Mouse (Mus musculus): ENCODE data around the gene Gas1. TPM values are rescaled to one million over a fixed set of nuclear protein-coding genes. Genes with fewer than 3 reads are reported as not detected.
A peak's percentile ranks its signal among the peaks of the same experiment; 100 is the strongest.

Gene Gas1
- 1 to 10 TPM; 7.2 to 9.5 TPM for total RNA-seq (2021)
- long read RNA-seq, experiment 1, transcript Gas1-202 (1 exons, 1,155 nt) = major isoform, 24 of 26 reads
- long read RNA-seq, experiment 1, partial matches to known transcripts = 0 of 26 reads
- long read RNA-seq, experiment 1, other reads (novel, unspliced or antisense) = 2 of 26 reads
- long read RNA-seq, experiment 2, transcript Gas1-202 (1 exons, 1,155 nt) = major isoform, 16 of 19 reads
- long read RNA-seq, experiment 2, partial matches to known transcripts = 0 of 19 reads
- long read RNA-seq, experiment 2, other reads (novel, unspliced or antisense) = 2 of 19 reads

GRCm38 (mm10) chr13:60177106-60177796 lies at the start of gene Gas1:
TSS of gene Gas1 (minus strand) at chr13:60177365.
- DNase-seq (ENCODE audit: low spot score in 2 of 2) = peak; percentile 44 to 63

GRCm38 (mm10) chr13:60226251-60226836 lies 49.2 kb upstream of the Gas1 start:
- DNase-seq (ENCODE audit: low spot score in 2 of 2) = no peak

GRCm38 (mm10) chr13:60225736-60226135 lies 48.6 kb upstream of the Gas1 start:
- no peak for DNase-seq (ENCODE audit: low spot score in 2 of 2)

- no peak for DNase-seq (ENCODE audit: low spot score in 2 of 2)
These were observed 48.1 kb upstream of the Gas1 start for GRCm38 (mm10) chr13:60225276-60225675.

GRCm38 (mm10) chr13:60223797-60224196 lies 46.6 kb upstream of the Gas1 start:
- DNase-seq (ENCODE audit: low spot score in 2 of 2) = no peak

- no peak for DNase-seq (ENCODE audit: low spot score in 2 of 2)
These were observed 45.2 kb upstream of the Gas1 start for GRCm38 (mm10) chr13:60222336-60222735.

GRCm38 (mm10) chr13:60213896-60214295 lies 36.7 kb upstream of the Gas1 start:
- DNase-seq (ENCODE audit: low spot score in 2 of 2) = no peak

GRCm38 (mm10) chr13:60207135-60207601 lies 30.0 kb upstream of the Gas1 start:
- no peak for DNase-seq (ENCODE audit: low spot score in 2 of 2)

- no peak for DNase-seq (ENCODE audit: low spot score in 2 of 2)
These were observed 27.6 kb upstream of the Gas1 start for GRCm38 (mm10) chr13:60204746-60205145.

- no peak for DNase-seq (ENCODE audit: low spot score in 2 of 2)
These were observed 16.1 kb upstream of the Gas1 start for GRCm38 (mm10) chr13:60193273-60193672.

- DNase-seq (ENCODE audit: low spot score in 2 of 2) = no peak
These were observed 12.8 kb upstream of the Gas1 start for GRCm38 (mm10) chr13:60189923-60190322.

GRCm38 (mm10) chr13:60188952-60189351 lies 11.8 kb upstream of the Gas1 start:
- DNase-seq (ENCODE audit: low spot score in 2 of 2) = no peak

GRCm38 (mm10) chr13:60187276-60187675 lies 10.1 kb upstream of the Gas1 start:
- no peak for DNase-seq (ENCODE audit: low spot score in 2 of 2)

- DNase-seq (ENCODE audit: low spot score in 2 of 2) = no peak
These were observed 5.2 kb upstream of the Gas1 start for GRCm38 (mm10) chr13:60182346-60182745.

GRCm38 (mm10) chr13:60179641-60180040 lies 2.5 kb upstream of the Gas1 start:
- no peak for DNase-seq (ENCODE audit: low spot score in 2 of 2)

GRCm38 (mm10) chr13:60178416-60178815 lies 1.3 kb upstream of the Gas1 start:
- DNase-seq (ENCODE audit: low spot score in 2 of 2) = peak; percentile 96 to 98

GRCm38 (mm10) chr13:60177797-60178110 lies 589 bp upstream of the Gas1 start:
- DNase-seq (ENCODE audit: low spot score in 2 of 2) = no peak

- DNase-seq (ENCODE audit: low spot score in 2 of 2) = no peak
These were observed 424 bp downstream of the Gas1 start for GRCm38 (mm10) chr13:60176776-60177105.

- peak; percentile 29 to 65 for DNase-seq (ENCODE audit: low spot score in 2 of 2)
These were observed 909 bp downstream of the Gas1 start for GRCm38 (mm10) chr13:60176136-60176775.

GRCm38 (mm10) chr13:60175490-60176135 lies 1.6 kb downstream of the Gas1 start:
- DNase-seq (ENCODE audit: low spot score in 2 of 2) = peak in 1 of 2 experiments; percentile 22

- DNase-seq (ENCODE audit: low spot score in 2 of 2) = no peak
These were observed 2.2 kb downstream of the Gas1 start for GRCm38 (mm10) chr13:60174953-60175352.
